Mouse (Mus musculus) brain, embryonic 14.5 days (tissue): ENCODE data around the gene Gm5938.

Source experiments
- CTCF ChIP-seq: fragments of 200-500 bp; IDR thresholded peaks from 2 replicates; pipeline ENCODE4 v1.5.1; 2012; ENCODE audit warnings: inconsistent platforms, mild to moderate bottlenecking, moderate library complexity, borderline replicate concordance; ENCODE audit not compliant: insufficient read depth, insufficient read length; ENCODE audit errors: extremely low read depth
- POLR2A ChIP-seq: fragments of 200-500 bp; IDR thresholded peaks from 2 replicates; pipeline ENCODE4 v1.6.1; 2012; ENCODE audit warnings: mild to moderate bottlenecking, inconsistent platforms, borderline replicate concordance; ENCODE audit not compliant: poor library complexity, insufficient read depth, insufficient read length, severe bottlenecking; ENCODE audit errors: extremely low read depth

- no peak for TF ChIP-seq POLR2A
- no peak for TF ChIP-seq CTCF
These were observed 34.0 kb upstream of the Gm5938 start, which contains the start of gene Obp1a for GRCm38 (mm10) chrX:78091274-78091673.
